Mouse (Mus musculus) CH12.LX (cell line): ENCODE data around the gene Cyb5b. TPM values are rescaled to one million over a fixed set of nuclear protein-coding genes. Genes with fewer than 3 reads are reported as not detected.
"Not testable (repeated sequence)": the region's sequence is repeated elsewhere in the genome, so short reads cannot be mapped to it uniquely, and the experiment has no call there.

Experiments used
- DNase-seq: peaks from one replicate; pipeline ENCODE4 v3.0.0-alpha.2; 2013; ENCODE audit errors: extremely low read depth
- H3K27ac ChIP-seq: 2 replicates; pipeline ENCODE4 v1.5.1; 2012; ENCODE audit warnings: low read depth, mild to moderate bottlenecking, control low read depth, moderate library complexity; ENCODE audit not compliant: insufficient read depth
- H3K27me3 ChIP-seq: replicated peaks from 2 replicates; pipeline ENCODE3; 2012; ENCODE audit warnings: inconsistent platforms
- H3K36me3 ChIP-seq, 2 experiments: replicated peaks in 1 of 2; 2 replicates each; pipeline versions ENCODE3 to v1.6.1; 2012; ENCODE audit warnings: inconsistent platforms in 1 of 2, low read length in 1 of 2, mild to moderate bottlenecking in 1 of 2, mixed read lengths in 1 of 2, moderate library complexity in 1 of 2; ENCODE audit not compliant: control insufficient read depth in 1 of 2, insufficient read depth in 1 of 2
- H3K4me1 ChIP-seq, 2 experiments: 2 replicates each; pipeline ENCODE4 v1.6.1; 2012; ENCODE audit warnings: inconsistent platforms in 1 of 2, moderate library complexity in 1 of 2; ENCODE audit not compliant: insufficient read depth in 2 of 2, control insufficient read depth in 1 of 2
- H3K4me2 ChIP-seq: 2 replicates; pipeline ENCODE4 v1.6.1; 2012; ENCODE audit warnings: low read depth, mild to moderate bottlenecking, control low read depth; ENCODE audit not compliant: poor library complexity, insufficient read depth, severe bottlenecking
- H3K4me3 ChIP-seq, 3 experiments: fragments of 150-350 bp in 1 of 3; sonication (generic) in 1 of 3; replicated peaks in 1 of 3; 2 replicates each; pipeline versions ENCODE3 to v1.5.1; 2011 to 2012; ENCODE audit warnings: low read depth in 2 of 3, low read length in 2 of 3, mild to moderate bottlenecking in 2 of 3, moderate library complexity in 2 of 3, control low read depth in 1 of 3, improper control_type of control experiment in 1 of 3, inconsistent platforms in 1 of 3, mixed read lengths in 1 of 3; ENCODE audit not compliant: poor library complexity in 1 of 3
- H3K79me2 ChIP-seq: replicated peaks from 2 replicates; pipeline ENCODE4 v1.6.1; 2012; ENCODE audit warnings: mild to moderate bottlenecking, moderate library complexity; ENCODE audit not compliant: control insufficient read depth, poor library complexity, insufficient read depth, severe bottlenecking; ENCODE audit errors: extremely low read depth
- H3K9ac ChIP-seq: 2 replicates; pipeline ENCODE4 v1.6.1; 2012; ENCODE audit warnings: low read depth, mild to moderate bottlenecking, control low read depth, moderate library complexity; ENCODE audit not compliant: insufficient read depth
- H3K9me3 ChIP-seq: replicated peaks from 2 replicates; pipeline ENCODE3; 2012; ENCODE audit warnings: low read length, inconsistent platforms, mixed read lengths
- CHD1 ChIP-seq: IDR thresholded peaks from 2 replicates; pipeline ENCODE4 v1.6.1; 2012; ENCODE audit warnings: low read depth, low read length, improper control_type of control experiment, inconsistent platforms
- ELF1 ChIP-seq: IDR thresholded peaks from 2 replicates; pipeline ENCODE4 v1.6.1; 2014; ENCODE audit warnings: low read depth, mild to moderate bottlenecking, inconsistent platforms, low read length, improper control_type of control experiment
- EP300 ChIP-seq: IDR thresholded peaks from 2 replicates; pipeline ENCODE4 v1.6.1; 2011; ENCODE audit warnings: low read length, improper control_type of control experiment
- HCFC1 ChIP-seq: IDR thresholded peaks from 2 replicates; pipeline ENCODE4 v1.6.1; 2012; ENCODE audit warnings: low read depth, mild to moderate bottlenecking, inconsistent platforms, low read length, improper control_type of control experiment
- IRF4 ChIP-seq: IDR thresholded peaks from 2 replicates; pipeline ENCODE4 v1.6.1; 2014; ENCODE audit warnings: low read depth, mild to moderate bottlenecking, inconsistent platforms, low read length, improper control_type of control experiment
- JUN ChIP-seq: IDR thresholded peaks from 2 replicates; pipeline ENCODE4 v1.6.1; 2011; ENCODE audit warnings: low read depth, mild to moderate bottlenecking, low read length, improper control_type of control experiment, moderate library complexity; ENCODE audit not compliant: insufficient read depth
- KAT2A ChIP-seq: IDR thresholded peaks from 2 replicates; pipeline ENCODE4 v1.6.1; 2012; ENCODE audit warnings: low read length, improper control_type of control experiment, inconsistent platforms; ENCODE audit not compliant: insufficient replicate concordance
- MAX ChIP-seq: IDR thresholded peaks from 2 replicates; pipeline ENCODE4 v1.6.1; 2011; ENCODE audit warnings: low read length, improper control_type of control experiment
- MXI1 ChIP-seq: IDR thresholded peaks from 2 replicates; pipeline ENCODE4 v1.6.1; 2011; ENCODE audit warnings: mild to moderate bottlenecking, low read depth, low read length, improper control_type of control experiment
- MYC ChIP-seq: IDR thresholded peaks from 2 replicates; pipeline ENCODE4 v1.6.1; 2011; ENCODE audit warnings: low read depth, mild to moderate bottlenecking, improper control_type of control experiment, low read length
- NELFE ChIP-seq: IDR thresholded peaks from 2 replicates; pipeline ENCODE4 v1.6.1; 2011; ENCODE audit warnings: low read depth, low read length, improper control_type of control experiment
- NRF1 ChIP-seq: IDR thresholded peaks from 2 replicates; pipeline ENCODE4 v1.6.1; 2014; ENCODE audit warnings: low read depth, mild to moderate bottlenecking, inconsistent platforms, low read length, improper control_type of control experiment, moderate library complexity
- POLR2AphosphoS2 ChIP-seq: IDR thresholded peaks from 2 replicates; pipeline ENCODE4 v1.6.1; 2011; ENCODE audit warnings: low read depth, low read length, improper control_type of control experiment
- SIN3A ChIP-seq: IDR thresholded peaks from 2 replicates; pipeline ENCODE4 v1.6.1; 2012; ENCODE audit warnings: low read length, improper control_type of control experiment, inconsistent platforms
- UBTF ChIP-seq: IDR thresholded peaks from 2 replicates; pipeline ENCODE4 v1.6.1; 2012; ENCODE audit warnings: low read depth, mild to moderate bottlenecking, inconsistent platforms, low read length, improper control_type of control experiment, moderate library complexity
- ZC3H11A ChIP-seq: IDR thresholded peaks from 2 replicates; pipeline ENCODE4 v1.6.1; 2012; ENCODE audit warnings: low read depth, mild to moderate bottlenecking, inconsistent platforms, low read length, improper control_type of control experiment
- ZKSCAN1 ChIP-seq: IDR thresholded peaks from 2 replicates; pipeline ENCODE4 v1.6.1; 2012; ENCODE audit warnings: low read depth, inconsistent platforms, low read length, improper control_type of control experiment, borderline replicate concordance
- dilution Hi-C: fragments of 300-500 bp; cut with MboI; formaldehyde crosslinking; loops from 2 replicates; pipeline ENCODE4 v1.14.3; 2020; ENCODE audit warnings: low sequenced_read_pairs; ENCODE audit not compliant: extremely low pct_unique_long_range_greater_than_20kb, extremely low pct_ligation_motif_present
- in situ Hi-C: fragments of 300-500 bp; cut with MboI; formaldehyde crosslinking; loops from 3 replicates; pipeline ENCODE4 v1.14.3; 2019; ENCODE audit warnings: low sequenced_read_pairs, low pct_ligation_motif_present, low pct_unique_long_range_greater_than_20kb, mixed read lengths
- polyA plus RNA-seq: library from polyadenylated mRNA; unstranded; fragments of >175 nt; gene quantifications from 2 replicates; pipeline ENCODE4 v1.2.1, GENCODE M21; 2012; ENCODE audit warnings: low read depth; ENCODE audit not compliant: insufficient read length
- total RNA-seq, 2 experiments: library from RNA; depleted of rRNA; stranded (reverse); fragments of 300-350 nt in 1 of 2; fragments of >200 nt in 1 of 2; gene quantifications; 2 replicates each; pipeline ENCODE4 v1.2.3; 2012 to 2014

Cyb5b gene
- total and polyA plus RNA-seq, 3 experiments, result 74.0 to 156 (median 108) TPM

GRCm38 (mm10) chr8:107212006-107212405 is 61.6 kb downstream of the Cyb5b start:
- no peak overlapping the region for H3K4me2 ChIP-seq
- TF ChIP-seq CHD1, result no peak
- no peak for TF ChIP-seq ELF1
- TF ChIP-seq MYC, result no peak
- no peak for TF ChIP-seq NRF1
- TF ChIP-seq ZKSCAN1, result no peak
- no peak for TF ChIP-seq KAT2A
- TF ChIP-seq SIN3A, result no peak
- TF ChIP-seq POLR2AphosphoS2, result no peak
- no peak for TF ChIP-seq JUN
- no peak for TF ChIP-seq NELFE
- no peak for TF ChIP-seq ZC3H11A
- TF ChIP-seq MAX, result no peak
- no peak for TF ChIP-seq EP300
- no peak for TF ChIP-seq HCFC1
- TF ChIP-seq MXI1, result no peak
- TF ChIP-seq IRF4, result no peak
- TF ChIP-seq UBTF, result no peak
- TF ChIP-seq, all 38 proteins: peak for 0
- no peak overlapping the region for H3K27ac ChIP-seq
- no peak overlapping the region for H3K4me3 ChIP-seq
- no peaks in the 10 kb centered on the region for H3K9me3 ChIP-seq
- peaks cover 0 to 8% of the 10 kb centered on the region in 2 experiments; a peak in 1 of 4 replicates for H3K4me1 ChIP-seq
- dilution Hi-C loops (no loop called here), in situ Hi-C loops (no loop called here)
- H3K36me3 ChIP-seq, result no peaks in the 10 kb centered on the region
- H3K27me3 ChIP-seq, result no peaks in the 10 kb centered on the region
- no peaks in the 10 kb centered on the region for H3K79me2 ChIP-seq
- no peak overlapping the region for H3K9ac ChIP-seq
- DNase-seq, result no peak

- H3K9ac ChIP-seq, in situ Hi-C loops, dilution Hi-C loops, H3K4me2 ChIP-seq, H3K27me3 ChIP-seq, H3K79me2 ChIP-seq, H3K4me1 ChIP-seq, H3K27ac ChIP-seq, DNase-seq, H3K9me3 ChIP-seq, H3K36me3 ChIP-seq, H3K4me3 ChIP-seq: not testable (repeated sequence)
Observed at GRCm38 (mm10) chr8:107217230-107217629, 66.8 kb downstream of the Cyb5b start.
